Mouse (Mus musculus) limb, embryonic 13.5 days (tissue): ENCODE data around the gene Atxn1. TPM values are rescaled to one million over a fixed set of nuclear protein-coding genes. Genes with fewer than 3 reads are reported as not detected.
A peak's percentile ranks its signal among the peaks of the same experiment; 100 is the strongest.

Experiments used
- ATAC-seq: fragments of 200-750 bp; cut with Nextera tagmentation; 2 replicates; pipeline ENCODE4 v1.8.0; 2017; ENCODE audit warnings: low read depth, moderate number of reproducible peaks, moderate TSS enrichment; ENCODE audit not compliant: low FRiP score
- H3K27ac ChIP-seq: fragments of 300-500 bp; sonication (generic); 2 replicates; pipeline ENCODE4 v1.5.1; 2015; ENCODE audit warnings: inconsistent platforms, mild to moderate bottlenecking, moderate library complexity
- H3K27me3 ChIP-seq: fragments of 300-500 bp; sonication (generic); 2 replicates; pipeline ENCODE4 v1.6.1; 2015; ENCODE audit warnings: mild to moderate bottlenecking, inconsistent platforms
- H3K36me3 ChIP-seq: fragments of 300-500 bp; sonication (generic); 2 replicates; pipeline ENCODE4 v1.6.1; 2015; ENCODE audit warnings: inconsistent platforms, mild to moderate bottlenecking, moderate library complexity
- H3K4me1 ChIP-seq: fragments of 300-500 bp; sonication (generic); 2 replicates; pipeline ENCODE4 v1.6.1; 2015; ENCODE audit warnings: inconsistent platforms
- H3K4me2 ChIP-seq: fragments of 300-500 bp; sonication (generic); replicated peaks from 2 replicates; pipeline ENCODE4 v1.6.1; 2015; ENCODE audit warnings: inconsistent platforms, mild to moderate bottlenecking, moderate library complexity
- H3K4me3 ChIP-seq: fragments of 300-500 bp; sonication (generic); 2 replicates; pipeline ENCODE4 v1.5.1; 2015; ENCODE audit warnings: moderate library complexity, mild to moderate bottlenecking, inconsistent platforms
- H3K9ac ChIP-seq: fragments of 300-500 bp; sonication (generic); 2 replicates; pipeline ENCODE4 v1.6.1; 2015; ENCODE audit warnings: mild to moderate bottlenecking, inconsistent platforms
- H3K9me3 ChIP-seq: fragments of 300-500 bp; sonication (generic); 2 replicates; pipeline ENCODE4 v1.6.1; 2016; ENCODE audit warnings: inconsistent platforms
- WGBS: fragments of 180-500 bp; shearing (Covaris S2); methylation state at CpG from one replicate; pipeline ENCODE4 v1.1.7; 2015; 5-methylcytosine and 5-hydroxymethylcytosine counted together
- polyA plus RNA-seq: library from polyadenylated mRNA; unstranded; fragments of >200 nt; fragmentation: Nextera tagmentation; extraction: Ambion mirVana; gene quantifications from 2 replicates; pipeline ENCODE4 v1.2.1, GENCODE M21; 2015

Atxn1 gene
- polyA plus RNA-seq, 1 experiment from 2014 or later, result 6.0 TPM

DNA sequence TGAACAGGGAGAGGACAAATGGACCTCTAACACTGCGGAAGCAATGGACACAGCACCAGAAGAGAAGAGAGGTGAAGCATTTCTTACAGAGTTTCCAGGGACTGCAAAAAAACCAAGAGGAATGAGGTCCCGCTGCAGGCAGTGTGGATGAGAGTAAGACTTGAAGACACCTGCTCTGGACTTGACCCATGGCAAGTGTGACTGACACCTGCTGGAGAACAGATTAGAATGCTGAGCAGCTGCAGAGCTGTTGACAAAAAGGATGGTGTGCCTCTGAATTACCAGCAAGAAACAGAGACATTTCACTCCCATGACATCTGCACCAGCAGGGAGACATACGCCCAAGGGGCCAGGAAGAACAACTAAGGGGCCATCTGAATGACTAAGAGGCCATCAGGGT is 196.6 kb downstream of the Atxn1 start:
- 80% methylated on average over 3 of the region's 3 CpGs for WGBS
- H3K9me3 ChIP-seq, result peaks cover 4% of the 10 kb centered on the region; the same call in 1 of the 2 replicates
- H3K4me3 ChIP-seq, result no peak overlapping the region

DNA sequence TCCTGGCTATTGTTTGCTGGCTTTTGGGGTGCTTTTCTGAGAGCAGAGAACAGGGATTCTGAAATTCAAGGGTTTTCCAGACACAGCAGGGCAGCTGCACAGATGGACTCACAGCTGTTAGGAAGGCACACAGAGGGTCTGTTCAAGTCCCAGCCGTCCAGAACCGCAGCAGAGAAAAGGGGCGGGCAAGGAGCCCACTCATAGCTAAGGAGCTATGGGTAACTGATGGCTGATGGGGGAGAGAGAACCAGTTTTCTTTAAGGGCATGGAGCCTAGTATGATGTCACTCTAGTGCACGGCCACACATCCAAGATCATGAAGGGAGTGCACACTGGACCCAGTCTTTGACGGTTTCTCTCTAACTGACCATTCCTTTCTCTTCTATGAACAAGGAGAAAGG is 200.5 kb downstream of the Atxn1 start:
- no peaks in the 10 kb centered on the region for H3K9me3 ChIP-seq
- H3K27me3 ChIP-seq, result no peaks in the 10 kb centered on the region
- 79% methylated on average over 5 of the region's 5 CpGs for WGBS
- peaks cover 7% of the 10 kb centered on the region; the same call in 1 of the 2 replicates for H3K4me1 ChIP-seq
- no peak overlapping the region for H3K4me2 ChIP-seq
- H3K9ac ChIP-seq, result no peak overlapping the region
- no peak overlapping the region for H3K4me3 ChIP-seq
- no peak overlapping the region for H3K27ac ChIP-seq
- ATAC-seq, result no peak
- H3K36me3 ChIP-seq, result no peaks in the 10 kb centered on the region

More for the DNA sequence above, 196.6 kb downstream of the Atxn1 start:
- no peak for ATAC-seq
- H3K4me2 ChIP-seq, result no peak overlapping the region
- H3K9ac ChIP-seq, result no peak overlapping the region
- H3K36me3 ChIP-seq, result peaks cover 6% of the 10 kb centered on the region
- H3K27ac ChIP-seq, result no peak overlapping the region
- no peaks in the 10 kb centered on the region for H3K27me3 ChIP-seq
- no peaks in the 10 kb centered on the region for H3K4me1 ChIP-seq

DNA sequence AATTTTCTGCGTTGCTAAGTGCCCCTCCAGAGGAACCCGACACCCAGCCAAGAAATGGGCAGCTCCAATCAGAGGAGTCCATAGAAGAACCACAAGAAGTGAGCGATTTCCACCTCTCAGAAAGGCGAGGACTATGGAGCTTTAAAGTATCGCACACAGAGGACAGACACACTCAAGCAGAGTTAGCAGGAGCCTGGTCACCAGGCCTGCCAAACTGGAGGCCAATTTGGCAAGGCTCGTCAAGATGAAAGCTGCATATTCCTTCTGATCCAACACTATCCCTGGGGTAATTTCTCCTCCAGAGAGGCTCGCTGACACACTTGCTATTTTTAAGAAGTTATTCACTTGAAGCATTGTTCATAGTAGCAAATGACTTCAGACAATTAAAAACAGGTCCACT is 202.5 kb downstream of the Atxn1 start:
- Histone ChIP-seq H3K36me3 (no peaks in the 10 kb centered on the region), H3K4me3 (no peak overlapping the region), H3K9me3 (no peaks in the 10 kb centered on the region), H3K4me1 (peaks cover 7% of the 10 kb centered on the region; the same call in 1 of the 2 replicates), H3K27ac (no peak overlapping the region), H3K27me3 (no peaks in the 10 kb centered on the region), H3K4me2 (no peak overlapping the region), H3K9ac (no peak overlapping the region)
- ATAC-seq, result no peak
- 50% methylated on average over 7 of the region's 7 CpGs for WGBS

DNA sequence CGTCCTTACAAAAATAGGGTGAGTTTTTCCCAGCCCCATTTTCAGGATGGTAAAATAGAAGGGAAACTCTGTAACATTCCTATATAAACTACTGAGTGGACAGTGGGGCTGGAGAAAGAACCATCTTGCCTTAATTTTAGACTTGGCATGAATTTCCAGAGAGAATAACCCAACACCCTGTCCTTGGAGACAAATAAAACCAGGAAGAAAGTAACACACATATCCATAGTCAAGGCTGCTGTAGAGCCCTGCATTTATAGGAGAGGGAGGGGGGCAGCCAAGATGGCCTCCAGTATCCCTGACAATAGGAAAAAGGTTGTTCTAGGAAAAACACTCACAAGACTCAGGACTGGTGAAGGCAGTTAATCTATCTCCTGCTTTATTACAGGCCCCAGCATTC is 210.3 kb downstream of the Atxn1 start:
- H3K4me2 ChIP-seq, result no peak overlapping the region
- H3K9ac ChIP-seq, result no peak overlapping the region
- no peaks in the 10 kb centered on the region for H3K36me3 ChIP-seq
- ATAC-seq, result peak; percentile 54; the same call in 1 of the 2 replicates
- 45% methylated on average over 1 of the region's 1 CpGs for WGBS
- H3K27me3 ChIP-seq, result no peaks in the 10 kb centered on the region
- H3K4me1 ChIP-seq, result peaks cover 9% of the 10 kb centered on the region
- H3K27ac ChIP-seq, result no peak overlapping the region
- no peaks in the 10 kb centered on the region for H3K9me3 ChIP-seq
- H3K4me3 ChIP-seq, result no peak overlapping the region

DNA sequence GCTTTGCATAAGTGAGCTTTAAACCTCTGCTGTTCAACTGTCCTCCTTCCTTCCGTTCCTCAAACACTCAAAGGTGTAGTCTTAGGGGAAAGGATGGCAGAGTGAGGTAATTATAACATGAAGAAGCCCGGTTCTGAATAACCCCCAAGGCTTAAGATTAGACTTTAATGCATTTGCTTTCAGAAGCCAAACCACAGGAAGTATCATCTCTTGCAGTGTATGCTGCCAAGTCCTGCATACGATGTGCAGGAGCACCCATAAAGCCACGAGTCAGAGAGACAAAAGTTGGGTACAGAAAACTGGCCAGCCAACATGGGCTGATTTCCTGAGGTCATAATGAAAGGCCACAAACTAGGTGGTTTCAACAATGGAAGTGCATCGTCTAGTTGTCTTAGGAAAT is 212.3 kb downstream of the Atxn1 start:
- H3K9me3 ChIP-seq, result no peaks in the 10 kb centered on the region
- H3K4me1 ChIP-seq, result peaks cover 18% of the 10 kb centered on the region
- WGBS, result 73% methylated on average over 5 of the region's 5 CpGs
- no peak overlapping the region for H3K4me3 ChIP-seq
- no peak overlapping the region for H3K27ac ChIP-seq
- no peak overlapping the region for H3K4me2 ChIP-seq
- H3K36me3 ChIP-seq, result no peaks in the 10 kb centered on the region
- no peak for ATAC-seq
- no peak overlapping the region for H3K9ac ChIP-seq
- H3K27me3 ChIP-seq, result no peaks in the 10 kb centered on the region

DNA sequence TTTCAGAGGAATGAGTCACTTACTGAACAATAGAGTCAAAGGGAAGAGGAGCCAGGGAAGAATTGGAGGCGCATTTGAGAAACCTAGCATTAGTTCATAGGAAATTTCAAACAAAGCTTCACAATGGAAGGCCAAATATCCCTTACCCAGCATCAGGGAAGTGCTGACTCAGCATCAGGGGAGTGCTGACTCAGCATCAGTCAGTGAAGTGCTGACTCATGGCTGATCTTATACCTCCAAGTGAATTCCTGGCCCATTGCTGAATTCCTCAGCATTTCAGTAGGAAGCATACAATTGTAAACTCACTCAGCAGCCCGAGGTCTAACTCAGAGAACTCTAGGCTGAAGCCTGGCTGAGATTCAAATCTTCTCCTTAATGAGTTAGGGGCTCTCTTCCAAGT is 213.6 kb downstream of the Atxn1 start:
- Histone ChIP-seq H3K4me2 (no peak overlapping the region), H3K4me3 (no peak overlapping the region), H3K27me3 (no peaks in the 10 kb centered on the region), H3K36me3 (no peaks in the 10 kb centered on the region), H3K9me3 (no peaks in the 10 kb centered on the region), H3K9ac (no peak overlapping the region), H3K4me1 (peaks cover 22% of the 10 kb centered on the region), H3K27ac (no peak overlapping the region; the same call in 1 of the 2 replicates)
- no peak for ATAC-seq
- 77% methylated on average over 2 of the region's 2 CpGs for WGBS

DNA sequence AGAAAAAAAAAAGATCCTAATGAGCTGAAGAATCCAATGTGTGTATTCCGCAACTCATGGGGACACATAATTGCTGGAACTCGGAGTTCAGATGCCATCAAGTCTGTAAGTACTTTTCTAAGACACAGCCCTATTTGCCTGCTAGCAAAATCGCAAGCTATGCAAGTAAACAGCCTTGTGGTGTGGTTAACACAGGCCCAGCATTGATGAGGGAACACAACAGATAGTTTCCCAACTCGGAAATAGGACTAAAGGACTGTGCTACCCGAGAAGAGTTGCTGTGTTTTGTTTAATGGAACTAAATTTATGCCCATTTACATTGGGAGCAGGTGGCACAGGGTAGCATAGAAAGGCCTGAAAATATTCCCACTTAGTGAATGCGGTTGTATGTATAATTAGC is 214.2 kb downstream of the Atxn1 start:
- Histone ChIP-seq H3K36me3 (no peaks in the 10 kb centered on the region), H3K4me1 (peaks cover 26% of the 10 kb centered on the region), H3K9ac (no peak overlapping the region), H3K9me3 (no peaks in the 10 kb centered on the region), H3K4me3 (no peak overlapping the region), H3K27me3 (no peaks in the 10 kb centered on the region), H3K27ac (no peak overlapping the region), H3K4me2 (no peak overlapping the region)
- WGBS, result 75% methylated on average over 6 of the region's 6 CpGs
- no peak for ATAC-seq

DNA sequence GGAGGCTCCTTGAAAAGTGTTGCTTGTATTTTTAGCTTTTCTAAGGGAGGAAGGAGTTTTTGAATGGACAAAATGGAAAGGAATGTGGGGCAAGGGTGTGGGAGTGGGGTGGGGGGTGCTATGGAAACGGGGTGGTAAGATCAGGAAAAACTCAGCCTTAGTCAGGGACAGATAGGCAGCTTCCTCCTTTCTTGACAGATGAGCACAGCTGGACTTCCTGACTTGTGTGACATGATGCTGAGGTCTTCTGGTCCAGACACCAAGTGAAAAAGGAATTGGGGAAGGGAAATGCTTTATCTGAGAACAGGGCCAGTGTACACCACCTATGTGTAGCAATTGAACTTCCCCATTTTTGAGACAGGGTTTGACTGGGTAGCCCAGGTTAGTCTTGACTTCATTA is 214.9 kb downstream of the Atxn1 start:
- 71% methylated on average over 1 of the region's 1 CpGs for WGBS
- no peak for ATAC-seq
- H3K4me3 ChIP-seq, result no peak overlapping the region
- no peak overlapping the region for H3K4me2 ChIP-seq
- H3K9ac ChIP-seq, result no peak overlapping the region
- H3K27me3 ChIP-seq, result peaks cover 3% of the 10 kb centered on the region; the same call in 1 of the 2 replicates
- H3K27ac ChIP-seq, result no peak overlapping the region
- peaks cover 25% of the 10 kb centered on the region for H3K4me1 ChIP-seq
- H3K36me3 ChIP-seq, result no peaks in the 10 kb centered on the region
- no peaks in the 10 kb centered on the region for H3K9me3 ChIP-seq

DNA sequence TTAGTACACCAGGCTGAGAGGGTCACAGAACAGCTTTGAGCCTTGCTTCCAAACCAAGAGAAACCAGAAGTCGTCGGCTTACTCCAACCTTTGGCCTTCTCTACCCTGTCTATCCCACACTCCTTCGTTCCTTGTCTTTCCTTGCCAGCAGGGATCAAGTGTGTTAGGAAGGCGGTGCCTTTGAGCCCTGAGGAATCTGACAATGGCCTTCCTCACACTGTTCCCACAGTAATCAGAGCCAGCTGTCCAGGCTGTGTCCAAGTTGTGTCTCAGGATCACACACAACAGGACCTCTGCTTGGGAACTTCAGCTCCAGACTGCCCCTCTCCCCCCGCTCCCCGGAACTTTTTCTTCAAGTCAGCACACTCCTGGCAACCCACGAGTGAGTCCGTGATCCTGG is 215.6 kb downstream of the Atxn1 start:
- WGBS, result 54% methylated on average over 8 of the region's 8 CpGs
- ATAC-seq, result no peak
- Histone ChIP-seq H3K27me3 (peaks cover 3% of the 10 kb centered on the region; the same call in 1 of the 2 replicates), H3K9me3 (no peaks in the 10 kb centered on the region), H3K4me2 (no peak overlapping the region), H3K9ac (no peak overlapping the region), H3K36me3 (no peaks in the 10 kb centered on the region), H3K27ac (no peak overlapping the region), H3K4me3 (no peak overlapping the region), H3K4me1 (peaks cover 20% of the 10 kb centered on the region)

DNA sequence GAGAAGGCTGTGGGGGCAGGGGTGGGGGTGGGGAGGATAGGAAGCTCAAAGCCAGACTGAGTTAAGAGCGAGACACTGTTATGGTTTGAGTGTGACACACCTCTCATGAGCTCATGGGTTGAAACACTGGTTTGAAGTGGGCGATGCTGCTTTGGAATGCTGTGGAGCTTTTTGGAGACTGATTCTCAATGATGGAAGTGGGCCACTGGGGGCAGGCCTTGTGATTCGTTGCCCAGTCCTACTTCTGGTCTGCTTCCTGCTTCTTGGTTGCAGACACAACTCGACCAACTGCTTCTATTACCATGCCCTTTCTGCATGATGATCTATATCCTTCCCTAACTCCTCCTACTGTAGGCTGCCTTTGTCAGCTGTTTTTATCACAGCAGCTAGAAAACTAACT is 216.1 kb downstream of the Atxn1 start:
- no peak overlapping the region for H3K4me3 ChIP-seq
- no peaks in the 10 kb centered on the region for H3K36me3 ChIP-seq
- no peak overlapping the region for H3K4me2 ChIP-seq
- ATAC-seq, result no peak
- no peak overlapping the region for H3K27ac ChIP-seq
- no peaks in the 10 kb centered on the region for H3K9me3 ChIP-seq
- peaks cover 3% of the 10 kb centered on the region; the same call in 1 of the 2 replicates for H3K27me3 ChIP-seq
- H3K9ac ChIP-seq, result no peak overlapping the region
- H3K4me1 ChIP-seq, result peaks cover 20% of the 10 kb centered on the region
- WGBS, result 59% methylated on average over 4 of the region's 4 CpGs

DNA sequence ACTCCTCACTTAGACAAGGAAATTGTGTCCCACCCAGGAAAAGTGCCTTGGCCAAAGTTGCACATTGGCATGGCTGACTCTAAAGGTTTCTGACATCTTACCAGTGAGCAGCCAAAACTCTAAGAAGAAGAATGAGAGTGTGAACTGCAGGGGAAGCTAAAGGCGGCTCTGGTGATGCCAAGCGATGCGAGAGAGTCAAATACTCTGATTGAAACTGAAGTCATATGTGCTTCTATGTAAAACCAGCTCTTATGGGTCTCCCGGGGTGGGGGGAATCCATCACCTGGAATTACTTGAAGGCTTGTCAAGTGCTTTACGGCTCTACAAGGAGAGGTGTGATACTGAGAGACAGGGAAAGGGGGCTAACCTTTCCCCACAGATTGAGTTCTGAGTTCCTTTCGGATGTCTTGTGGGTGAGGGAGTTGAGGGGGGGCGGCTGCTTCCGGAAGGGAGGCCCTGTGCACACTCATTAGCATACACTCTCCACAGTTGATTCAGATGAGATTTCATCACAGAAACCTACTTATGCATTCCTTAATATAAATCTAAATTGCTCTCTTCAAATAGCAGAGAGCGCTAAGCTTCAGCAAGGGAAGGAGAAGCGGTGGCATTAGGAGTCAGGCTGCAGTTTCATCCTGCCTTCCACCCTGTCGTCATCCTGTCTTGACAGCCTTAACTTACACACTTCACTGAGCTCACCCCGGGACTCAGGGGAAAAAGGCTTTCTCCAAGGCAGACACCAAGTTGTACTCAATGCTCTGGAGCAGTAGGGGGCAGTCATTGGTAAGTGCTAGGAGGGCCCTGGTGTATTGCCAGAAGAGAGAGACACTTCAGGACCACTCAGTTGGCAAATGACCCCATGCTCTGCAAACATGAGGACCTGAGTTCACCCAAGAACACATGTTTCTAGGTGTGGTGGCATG is 218.7 kb downstream of the Atxn1 start:
- Histone ChIP-seq H3K36me3 (no peaks in the 10 kb centered on the region), H3K9ac (no peak overlapping the region), H3K9me3 (no peaks in the 10 kb centered on the region), H3K27me3 (peaks cover 3% of the 10 kb centered on the region; the same call in 1 of the 2 replicates), H3K4me1 (peaks cover 18% of the 10 kb centered on the region), H3K4me3 (no peak overlapping the region), H3K4me2 (no peak overlapping the region), H3K27ac (no peak overlapping the region)
- ATAC-seq, result 0 out of 2 replicates have a peak, but pooled peaks have one; percentile 19
- 54% methylated on average over 12 of the region's 12 CpGs for WGBS

DNA sequence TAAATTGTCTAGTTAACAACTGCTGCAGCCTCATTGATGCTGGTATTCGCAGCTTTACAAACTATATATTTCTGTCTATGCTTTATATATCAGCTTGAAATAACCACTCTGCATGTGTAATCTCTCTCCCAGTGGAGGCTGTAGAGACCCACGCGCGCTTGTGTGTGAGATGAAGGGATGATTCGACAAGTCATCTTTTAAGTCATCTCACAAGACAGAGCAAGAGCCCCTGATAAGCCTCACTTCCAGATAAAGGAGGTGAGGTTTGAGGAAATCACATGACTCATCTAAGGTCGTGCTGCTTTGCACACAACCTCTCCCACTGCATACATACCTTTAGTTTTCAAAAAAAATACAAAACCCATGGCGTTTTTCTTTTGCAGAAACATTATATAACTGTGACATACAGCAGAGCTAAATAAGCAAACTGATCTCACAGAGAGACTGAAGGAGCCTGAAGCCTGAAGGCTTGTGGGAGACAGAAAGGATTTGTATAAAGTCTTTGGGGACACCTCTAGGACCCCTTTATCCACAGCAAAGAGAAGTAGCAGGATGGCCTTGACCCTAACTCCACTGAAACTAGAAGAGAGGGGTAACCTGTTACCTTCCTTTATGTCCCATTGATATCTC is 219.9 kb downstream of the Atxn1 start:
- Histone ChIP-seq H3K4me3 (no peak overlapping the region), H3K4me1 (peaks cover 18% of the 10 kb centered on the region), H3K36me3 (no peaks in the 10 kb centered on the region), H3K27ac (no peak overlapping the region), H3K9ac (no peak overlapping the region), H3K4me2 (no peak overlapping the region), H3K9me3 (no peaks in the 10 kb centered on the region), H3K27me3 (peaks cover 3% of the 10 kb centered on the region; the same call in 1 of the 2 replicates)
- 84% methylated on average over 7 of the region's 7 CpGs for WGBS
- ATAC-seq, result no peak
